Mouse (Mus musculus) MEL (cell line): Measurements from ENCODE around the gene Wdr82. TPM values are rescaled to one million over a fixed set of nuclear protein-coding genes. Genes with fewer than 3 reads are reported as not detected.

Experiments
- DNase-seq: peaks from one replicate; pipeline ENCODE4 v3.0.0; 2011; ENCODE audit warnings: low read depth, low spot score
- H3K27ac ChIP-seq: 2 replicates; pipeline ENCODE4 v1.5.1; 2012; ENCODE audit warnings: low read depth, mild to moderate bottlenecking, control low read depth, low read length, moderate library complexity; ENCODE audit not compliant: control insufficient read depth
- H3K27me3 ChIP-seq, 2 experiments: fragments of 150-350 bp in 1 of 2; sonication (generic) in 1 of 2; 2 replicates each; pipeline ENCODE4 v1.6.1; 2012; ENCODE audit warnings: low read length in 2 of 2, mild to moderate bottlenecking in 2 of 2, improper control_type of control experiment in 1 of 2, moderate library complexity in 1 of 2; ENCODE audit not compliant: insufficient read depth in 2 of 2, control insufficient read depth in 1 of 2
- H3K36me3 ChIP-seq, 2 experiments: 2 replicates each; pipeline ENCODE4 v1.6.1; 2012 to 2014; ENCODE audit warnings: low read length in 2 of 2, improper control_type of control experiment in 1 of 2, inconsistent platforms in 1 of 2, mild to moderate bottlenecking in 1 of 2; ENCODE audit not compliant: insufficient read depth in 2 of 2, control insufficient read depth in 1 of 2
- H3K4me1 ChIP-seq, 2 experiments: fragments of 150-350 bp in 1 of 2; sonication (generic) in 1 of 2; 2 replicates each; pipeline ENCODE4 v1.6.1; 2012; ENCODE audit warnings: low read length in 2 of 2, improper control_type of control experiment in 1 of 2, mild to moderate bottlenecking in 1 of 2; ENCODE audit not compliant: insufficient read depth in 2 of 2, control insufficient read depth in 1 of 2
- H3K4me3 ChIP-seq, 2 experiments: fragments of 150-350 bp in 1 of 2; sonication (generic) in 1 of 2; 2 replicates each; pipeline ENCODE4 v1.5.1; 2012; ENCODE audit warnings: low read depth in 2 of 2, low read length in 2 of 2, mild to moderate bottlenecking in 2 of 2, moderate library complexity in 2 of 2, control low read depth in 1 of 2, improper control_type of control experiment in 1 of 2; ENCODE audit not compliant: control insufficient read depth in 1 of 2, insufficient read depth in 1 of 2
- H3K79me2 ChIP-seq: 2 replicates; pipeline ENCODE4 v1.6.1; 2012; ENCODE audit warnings: mild to moderate bottlenecking, low read length, moderate library complexity; ENCODE audit not compliant: control insufficient read depth, poor library complexity, insufficient read depth
- H3K9ac ChIP-seq: 2 replicates; pipeline ENCODE4 v1.6.1; 2012; ENCODE audit warnings: low read depth, mild to moderate bottlenecking, control low read depth, low read length, moderate library complexity; ENCODE audit not compliant: control insufficient read depth, poor library complexity, severe bottlenecking
- H3K9me3 ChIP-seq: fragments of 150-350 bp; sonication (generic); replicated peaks from 2 replicates; pipeline ENCODE4 v1.6.1; 2012; ENCODE audit warnings: mild to moderate bottlenecking, low read length, improper control_type of control experiment, moderate library complexity; ENCODE audit not compliant: insufficient read depth
- BHLHE40 ChIP-seq: IDR thresholded peaks from 2 replicates; pipeline ENCODE4 v1.6.1; 2012; ENCODE audit warnings: low read depth, mild to moderate bottlenecking, inconsistent platforms, low read length, improper control_type of control experiment, borderline replicate concordance
- CHD1 ChIP-seq: IDR thresholded peaks from 2 replicates; pipeline ENCODE4 v1.6.1; 2012; ENCODE audit warnings: low read depth, mild to moderate bottlenecking, inconsistent platforms, low read length, improper control_type of control experiment
- CTCF ChIP-seq, 3 experiments: IDR thresholded peaks in 2 of 3; conservative IDR thresholded peaks in 1 of 3; 2 replicates each; pipeline ENCODE4 v1.5.1; 2011 to 2012; ENCODE audit warnings: low read length in 3 of 3, low read depth in 2 of 3, mild to moderate bottlenecking in 2 of 3, improper control_type of control experiment in 1 of 3, inconsistent platforms in 1 of 3, mixed read lengths in 1 of 3, moderate library complexity in 1 of 3; ENCODE audit not compliant: control insufficient read depth in 1 of 3, insufficient read depth in 1 of 3, poor library complexity in 1 of 3, severe bottlenecking in 1 of 3
- E2F4 ChIP-seq: IDR thresholded peaks from 2 replicates; pipeline ENCODE4 v1.6.1; 2011; ENCODE audit warnings: low read depth, low read length, improper control_type of control experiment, borderline replicate concordance
- EP300 ChIP-seq, 2 experiments: IDR thresholded peaks; 2 replicates each; pipeline ENCODE4 v1.6.1; 2011; ENCODE audit warnings: improper control_type of control experiment in 2 of 2, low read length in 2 of 2, low read depth in 1 of 2, mild to moderate bottlenecking in 1 of 2
- ETS1 ChIP-seq: IDR thresholded peaks from 2 replicates; pipeline ENCODE4 v1.6.1; 2012; ENCODE audit warnings: low read depth, mild to moderate bottlenecking, inconsistent platforms, low read length, improper control_type of control experiment, moderate library complexity
- GABPA ChIP-seq: IDR thresholded peaks from 2 replicates; pipeline ENCODE4 v1.6.1; 2012; ENCODE audit warnings: low read depth, mild to moderate bottlenecking, inconsistent platforms, low read length, improper control_type of control experiment, moderate library complexity
- HCFC1 ChIP-seq: IDR thresholded peaks from 2 replicates; pipeline ENCODE4 v1.6.1; 2012; ENCODE audit warnings: low read depth, mild to moderate bottlenecking, inconsistent platforms, low read length, improper control_type of control experiment, moderate library complexity
- JUND ChIP-seq: IDR thresholded peaks from 2 replicates; pipeline ENCODE4 v1.6.1; 2011; ENCODE audit warnings: low read depth, mild to moderate bottlenecking, improper control_type of control experiment, low read length
- MEF2A ChIP-seq: IDR thresholded peaks from 2 replicates; pipeline ENCODE4 v1.6.1; 2014; ENCODE audit warnings: low read depth, mild to moderate bottlenecking, inconsistent platforms, low read length, improper control_type of control experiment; ENCODE audit not compliant: poor library complexity, insufficient replicate concordance, severe bottlenecking; ENCODE audit errors: extremely low read depth
- MXI1 ChIP-seq: IDR thresholded peaks from 2 replicates; pipeline ENCODE4 v1.6.1; 2011; ENCODE audit warnings: mild to moderate bottlenecking, low read depth, low read length, improper control_type of control experiment
- MYB ChIP-seq: IDR thresholded peaks from 2 replicates; pipeline ENCODE4 v1.6.1; 2011; ENCODE audit warnings: mild to moderate bottlenecking, low read depth, low read length, improper control_type of control experiment
- MYC ChIP-seq: IDR thresholded peaks from 2 replicates; pipeline ENCODE4 v1.6.1; 2011; ENCODE audit warnings: low read depth, mild to moderate bottlenecking, low read length, improper control_type of control experiment, moderate library complexity
- NELFE ChIP-seq: IDR thresholded peaks from 2 replicates; pipeline ENCODE4 v1.6.1; 2011; ENCODE audit warnings: low read depth, low read length, improper control_type of control experiment
- POLR2AphosphoS2 ChIP-seq: IDR thresholded peaks from 2 replicates; pipeline ENCODE4 v1.6.1; 2011; ENCODE audit warnings: low read length, improper control_type of control experiment
- POLR2AphosphoS5 ChIP-seq: IDR thresholded peaks from 2 replicates; pipeline ENCODE4 v1.6.1; 2012; ENCODE audit warnings: low read depth, borderline replicate concordance, mild to moderate bottlenecking, inconsistent platforms, low read length, moderate library complexity, mixed read lengths
- RAD21 ChIP-seq: IDR thresholded peaks from 2 replicates; pipeline ENCODE4 v1.6.1; 2011; ENCODE audit warnings: mild to moderate bottlenecking, low read depth, low read length, improper control_type of control experiment
- RCOR1 ChIP-seq: IDR thresholded peaks from 2 replicates; pipeline ENCODE4 v1.6.1; 2012; ENCODE audit warnings: low read depth, mild to moderate bottlenecking, inconsistent platforms, low read length, improper control_type of control experiment
- SIN3A ChIP-seq: IDR thresholded peaks from 2 replicates; pipeline ENCODE4 v1.6.1; 2012; ENCODE audit warnings: low read length, improper control_type of control experiment, inconsistent platforms
- SMC3 ChIP-seq: IDR thresholded peaks from 2 replicates; pipeline ENCODE4 v1.6.1; 2011; ENCODE audit warnings: low read depth, low read length, improper control_type of control experiment
- TAL1 ChIP-seq: IDR thresholded peaks from 2 replicates; pipeline ENCODE4 v1.6.1; 2012; ENCODE audit warnings: mild to moderate bottlenecking, inconsistent platforms, low read length, moderate library complexity, mixed read lengths
- TBP ChIP-seq: IDR thresholded peaks from 2 replicates; pipeline ENCODE4 v1.8.0; 2011; ENCODE audit warnings: low read depth, low read length, improper control_type of control experiment
- USF1 ChIP-seq: IDR thresholded peaks from 2 replicates; pipeline ENCODE4 v1.6.1; 2014; ENCODE audit warnings: low read depth, mild to moderate bottlenecking, inconsistent platforms, low read length, improper control_type of control experiment, moderate library complexity
- USF2 ChIP-seq, 2 experiments: IDR thresholded peaks; 2 replicates each; pipeline ENCODE4 v1.6.1; 2011 to 2012; ENCODE audit warnings: improper control_type of control experiment in 2 of 2, low read length in 2 of 2, borderline replicate concordance in 1 of 2, inconsistent platforms in 1 of 2, low read depth in 1 of 2, mild to moderate bottlenecking in 1 of 2; ENCODE audit not compliant: insufficient read depth in 1 of 2
- ZNF384 ChIP-seq: IDR thresholded peaks from 2 replicates; pipeline ENCODE4 v1.6.1; 2012; ENCODE audit warnings: low read depth, mild to moderate bottlenecking, inconsistent platforms, low read length, improper control_type of control experiment
- polyA plus RNA-seq, 2 experiments: library from polyadenylated mRNA; stranded (reverse) in 1 of 2; unstranded in 1 of 2; fragments of >175 nt in 1 of 2; fragments of >200 nt in 1 of 2; gene quantifications; 2 replicates each; pipeline versions ENCODE4 v1.2.1 to v1.2.4; 2012; ENCODE audit warnings: low replicate concordance in 2 of 2, low read depth in 1 of 2; ENCODE audit not compliant: insufficient read length in 2 of 2, insufficient read depth in 1 of 2, missing spikeins in 1 of 2
- total RNA-seq: library from RNA; depleted of rRNA; stranded (reverse); fragments of 300-350 nt; gene quantifications from 2 replicates; pipeline ENCODE4 v1.2.3, GENCODE M21; 2012

Wdr82 gene
- total and polyA plus RNA-seq, 3 experiments: 41.7 to 108 (median 72.2) TPM

- Histone ChIP-seq H3K9ac (no peak overlapping the region), H3K36me3 (no peaks in the 10 kb centered on the region), H3K4me1 (no peaks in the 10 kb centered on the region), H3K27ac (no peak overlapping the region), H3K79me2 (no peaks in the 10 kb centered on the region), H3K27me3 (no peaks in the 10 kb centered on the region; a peak in 1 of 4 replicates), H3K9me3 (no peaks in the 10 kb centered on the region), H3K4me3 (no peak overlapping the region)
- no peak for DNase-seq
- TF ChIP-seq HCFC1 (no peak), POLR2AphosphoS2 (no peak), TBP (no peak), E2F4 (no peak), ZNF384 (no peak), SIN3A (no peak), MXI1 (no peak), GABPA (no peak), USF1 (no peak), NELFE (no peak), SMC3 (no peak), MYB (no peak), JUND (no peak), TAL1 (no peak), USF2 (IDR thresholded peaks at IDR 0.05; ENCODE audit: borderline replicate concordance in 1 of 2, insufficient read depth in 1 of 2, low read depth in 1 of 2, low read length in 2 of 2) (no peak), POLR2AphosphoS5 (no peak), MEF2A (no peak), BHLHE40 (no peak), CTCF (IDR thresholded peaks at IDR 0.05 in 2 of 3, conservative IDR thresholded peaks at IDR 0.05 in 1 of 3; ENCODE audit: control insufficient read depth in 1 of 3, insufficient read depth in 1 of 3, low read depth in 2 of 3, low read length in 3 of 3, poor library complexity in 1 of 3, severe bottlenecking in 1 of 3) (no peak)
These were observed 41.7 kb upstream of the Wdr82 start for GRCm38 (mm10) chr9:106129072-106129471.

GRCm38 (mm10) chr9:106130250-106130649 is 40.5 kb upstream of the Wdr82 start:
- Histone ChIP-seq H3K4me3 (no peak overlapping the region), H3K27me3 (peaks cover 0 to 3% of the 10 kb centered on the region in 2 experiments; a peak in 2 of 4 replicates), H3K79me2 (no peaks in the 10 kb centered on the region), H3K36me3 (no peaks in the 10 kb centered on the region), H3K9ac (no peak overlapping the region), H3K4me1 (no peaks in the 10 kb centered on the region), H3K9me3 (no peaks in the 10 kb centered on the region), H3K27ac (no peak overlapping the region)
- DNase-seq: no peak
- TF ChIP-seq CHD1 (no peak), MYC (no peak), E2F4 (no peak), EP300 (IDR thresholded peaks at IDR 0.05; ENCODE audit: low read depth in 1 of 2, low read length in 2 of 2) (no peak), RCOR1 (no peak), BHLHE40 (no peak), SMC3 (no peak), RAD21 (no peak), ETS1 (no peak)
